Mouse (Mus musculus) neutrophil, adult 5-6 weeks (primary cell): ENCODE data around the gene Arhgef26. TPM values are rescaled to one million over a fixed set of nuclear protein-coding genes. Genes with fewer than 3 reads are reported as not detected.

Source experiments
- total RNA-seq: library from RNA; stranded (forward); fragments of 200-1000 nt; gene quantifications from 2 replicates; pipeline ENCODE4 v1.2.3, GENCODE M21; 2017

Arhgef26 gene
- total RNA-seq, 1 experiment from 2014 or later: 0.12 TPM

Other genes starting within 250 kb of the Arhgef26 start
- 40.3 and 51.0 TPM in 2 replicates for gene Dhx36, start 168.7 kb downstream of the Arhgef26 start, total RNA-seq